Mouse (Mus musculus) embryonic facial prominence, embryonic 13.5 days (tissue): ENCODE data around the gene Ccdc65. TPM values are rescaled to one million over a fixed set of nuclear protein-coding genes. Genes with fewer than 3 reads are reported as not detected.

Experiments used
- ATAC-seq: fragments of 200-750 bp; cut with Nextera tagmentation; 2 replicates; pipeline ENCODE4 v1.8.0; 2017; ENCODE audit warnings: low read depth; ENCODE audit not compliant: insufficient number of reproducible peaks, insufficient read depth, low FRiP score, low TSS enrichment
- H3K27ac ChIP-seq: fragments of 300-500 bp; sonication (generic); 2 replicates; pipeline ENCODE4 v1.5.1; 2015; ENCODE audit warnings: moderate library complexity, mild to moderate bottlenecking, inconsistent platforms
- H3K27me3 ChIP-seq: fragments of 300-500 bp; sonication (generic); 2 replicates; pipeline ENCODE4 v1.6.1; 2015; ENCODE audit warnings: mild to moderate bottlenecking, inconsistent platforms
- H3K36me3 ChIP-seq: fragments of 300-500 bp; sonication (generic); 2 replicates; pipeline ENCODE4 v1.6.1; 2015; ENCODE audit warnings: mild to moderate bottlenecking, inconsistent platforms
- H3K4me1 ChIP-seq: fragments of 300-500 bp; sonication (generic); 2 replicates; pipeline ENCODE4 v1.6.1; 2015; ENCODE audit warnings: inconsistent platforms
- H3K4me2 ChIP-seq: fragments of 300-500 bp; sonication (generic); 2 replicates; pipeline ENCODE4 v1.6.1; 2015; ENCODE audit warnings: moderate library complexity, mild to moderate bottlenecking, inconsistent platforms
- H3K4me3 ChIP-seq: fragments of 300-500 bp; sonication (generic); 2 replicates; pipeline ENCODE4 v1.5.1; 2015; ENCODE audit warnings: mild to moderate bottlenecking, inconsistent platforms
- H3K9ac ChIP-seq: fragments of 300-500 bp; sonication (generic); 2 replicates; pipeline ENCODE4 v1.6.1; 2015; ENCODE audit warnings: mild to moderate bottlenecking, inconsistent platforms
- H3K9me3 ChIP-seq: fragments of 300-500 bp; sonication (generic); 2 replicates; pipeline ENCODE4 v1.6.1; 2016; ENCODE audit warnings: inconsistent platforms
- WGBS: fragments of 180-500 bp; shearing (Covaris S2); methylation state at CpG from one replicate; pipeline ENCODE4 v1.1.7; 2015; ENCODE audit warnings: mixed read lengths; 5-methylcytosine and 5-hydroxymethylcytosine counted together
- polyA plus RNA-seq: library from polyadenylated mRNA; unstranded; fragments of >200 nt; fragmentation: Nextera tagmentation; extraction: Ambion mirVana; gene quantifications from 2 replicates; pipeline ENCODE4 v1.2.1, GENCODE M21; 2015

Gene Ccdc65
- polyA plus RNA-seq, 1 experiment from 2014 or later = 1.3 TPM

GRCm38 (mm10) chr15:98696216-98696615, 11.8 kb upstream of the Ccdc65 start:
- H3K9ac ChIP-seq = no peak overlapping the region
- peaks cover 20% of the 10 kb centered on the region for H3K4me1 ChIP-seq
- no peaks in the 10 kb centered on the region for H3K9me3 ChIP-seq
- H3K36me3 ChIP-seq = no peaks in the 10 kb centered on the region
- H3K4me3 ChIP-seq = no peak overlapping the region
- 53% methylated on average over 8 of the region's 8 CpGs for WGBS
- H3K27ac ChIP-seq = no peak overlapping the region
- ATAC-seq = no peak
- no peak overlapping the region for H3K4me2 ChIP-seq
- H3K27me3 ChIP-seq = peaks cover 27% of the 10 kb centered on the region

DNA sequence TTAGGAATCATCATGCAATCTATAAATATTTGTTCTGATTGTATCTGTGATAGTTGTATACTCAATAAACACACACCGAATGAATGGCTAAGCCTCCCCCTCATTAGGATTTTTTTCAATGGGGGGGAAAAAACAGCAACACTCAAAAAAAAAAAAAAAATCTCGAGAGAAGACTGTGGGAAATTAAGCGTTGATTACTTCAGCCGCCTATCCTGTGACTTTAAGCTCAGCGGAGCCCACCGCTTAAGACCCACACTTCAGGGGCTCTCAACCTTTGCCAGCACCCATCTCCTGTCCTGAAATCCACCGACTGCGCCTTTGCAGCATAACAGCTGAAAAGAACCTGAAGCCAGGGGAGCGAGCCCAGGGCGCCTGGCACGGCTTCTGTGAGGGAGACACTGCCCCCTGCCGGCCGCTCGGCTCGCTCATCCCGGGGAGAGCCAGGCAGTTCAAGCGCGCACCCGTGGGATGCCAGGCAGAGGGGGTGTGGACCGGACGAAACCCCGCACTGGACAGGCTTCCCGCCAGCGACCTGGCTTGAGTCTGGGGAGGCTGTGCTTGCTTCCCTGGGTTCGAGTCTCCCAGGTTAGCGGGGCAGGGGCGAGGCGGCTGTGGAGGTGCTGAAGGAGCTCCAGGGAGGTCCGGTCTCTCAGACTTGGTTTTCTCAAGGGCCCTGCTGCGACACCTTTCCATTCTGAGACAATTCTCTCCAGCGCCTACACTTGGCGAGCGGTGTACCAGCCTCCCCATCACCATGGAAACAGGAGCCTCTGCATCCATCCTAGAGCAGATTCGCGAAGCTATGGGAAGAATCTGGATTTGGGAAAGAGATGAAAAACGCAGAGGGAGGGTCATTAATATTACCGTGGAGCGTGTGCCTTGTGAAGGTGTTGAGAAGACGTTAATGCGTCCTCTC, 8.6 kb upstream of the Ccdc65 start:
- Histone ChIP-seq H3K4me2 (peak overlapping the region; percentile 63), H3K9ac (peak overlapping the region; percentile 41; the same call in 1 of the 2 replicates), H3K4me1 (peaks cover 7% of the 10 kb centered on the region), H3K4me3 (peak overlapping the region; percentile 36), H3K27me3 (peaks cover 53% of the 10 kb centered on the region), H3K9me3 (no peaks in the 10 kb centered on the region), H3K27ac (no peak overlapping the region), H3K36me3 (no peaks in the 10 kb centered on the region)
- peak; percentile 62; the same call in 1 of the 2 replicates for ATAC-seq
- 6% methylated on average over 40 of the region's 40 CpGs for WGBS

DNA sequence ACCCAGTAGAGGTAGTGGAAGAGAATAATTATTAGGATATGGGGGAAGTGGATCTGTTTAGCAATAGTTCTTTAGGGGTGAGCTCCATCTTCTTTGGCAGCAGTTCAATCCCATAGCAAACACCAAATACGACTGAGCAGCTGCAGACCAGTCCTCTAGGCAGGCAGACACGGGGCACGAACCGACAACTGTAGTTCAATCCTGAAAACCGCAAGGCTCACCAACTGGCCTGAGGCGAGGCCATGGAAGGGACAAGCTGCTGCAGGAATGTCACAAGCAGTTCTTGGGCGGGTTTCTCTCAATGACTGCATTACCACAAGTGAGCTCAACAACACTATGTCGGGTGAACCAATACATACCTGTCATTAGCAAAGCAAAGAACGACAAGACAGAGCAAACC, 3.7 kb upstream of the Ccdc65 start:
- no peak for ATAC-seq
- 54% methylated on average over 9 of the region's 9 CpGs for WGBS
- Histone ChIP-seq H3K27ac (no peak overlapping the region), H3K9me3 (no peaks in the 10 kb centered on the region), H3K9ac (no peak overlapping the region), H3K27me3 (peaks cover 56% of the 10 kb centered on the region), H3K4me1 (peaks cover 11% of the 10 kb centered on the region), H3K4me2 (no peak overlapping the region), H3K4me3 (no peak overlapping the region), H3K36me3 (no peaks in the 10 kb centered on the region)

DNA sequence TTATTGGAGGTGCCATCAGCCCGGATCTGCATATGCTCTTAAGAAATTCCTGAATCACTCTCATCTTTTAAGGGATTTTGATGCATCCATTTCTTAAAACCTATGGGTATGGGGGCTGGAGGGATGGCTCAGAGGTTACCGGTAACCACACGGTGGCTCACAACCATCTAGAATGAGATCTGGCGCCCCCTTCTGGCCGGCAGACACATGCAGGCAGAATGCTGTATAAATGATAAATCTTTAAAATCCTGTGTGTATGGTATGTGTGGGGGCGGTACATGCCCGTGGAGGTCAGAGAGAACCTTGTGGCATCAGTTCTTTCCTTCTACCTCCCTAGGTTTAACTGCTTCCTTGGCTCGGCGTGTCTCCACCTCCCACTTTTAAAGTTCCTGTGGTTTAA, 2.4 kb downstream of the Ccdc65 start:
- Histone ChIP-seq H3K9ac (no peak overlapping the region), H3K4me2 (no peak overlapping the region), H3K27ac (no peak overlapping the region), H3K36me3 (no peaks in the 10 kb centered on the region), H3K4me1 (0 out of 2 replicates have a peak, but pooled peaks cover 5% of the 10 kb centered on the region), H3K4me3 (no peak overlapping the region), H3K27me3 (peaks cover 5% of the 10 kb centered on the region), H3K9me3 (no peaks in the 10 kb centered on the region)
- ATAC-seq = no peak
- WGBS = 14% methylated on average over 9 of the region's 9 CpGs

GRCm38 (mm10) chr15:98714230-98714652, 6.2 kb downstream of the Ccdc65 start:
- Histone ChIP-seq H3K27me3 (peaks cover 3% of the 10 kb centered on the region; the same call in 1 of the 2 replicates), H3K4me2 (no peak overlapping the region), H3K4me1 (no peaks in the 10 kb centered on the region), H3K9me3 (no peaks in the 10 kb centered on the region), H3K9ac (no peak overlapping the region), H3K4me3 (no peak overlapping the region), H3K36me3 (no peaks in the 10 kb centered on the region), H3K27ac (no peak overlapping the region)
- ATAC-seq = no peak
- WGBS = 71% methylated on average over 5 of the region's 5 CpGs

DNA sequence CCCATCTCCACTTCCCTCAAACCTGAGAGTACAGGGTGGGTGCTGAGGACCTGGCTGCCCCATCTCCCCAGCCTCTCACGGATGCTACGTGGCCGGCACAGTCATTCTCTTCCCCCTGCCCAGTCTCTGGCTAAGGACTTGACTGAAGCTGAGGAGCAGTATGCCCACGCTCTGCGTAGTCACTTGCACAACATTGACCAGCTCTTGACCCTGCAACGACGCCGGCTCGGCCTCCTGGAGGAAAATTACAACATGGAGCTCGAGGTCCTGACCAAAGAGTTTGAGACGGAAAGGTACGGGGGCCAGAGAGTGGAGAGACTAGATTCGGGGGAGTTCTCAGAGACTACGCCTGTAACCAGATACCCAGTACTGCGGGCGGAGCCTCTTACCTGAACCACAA, 9.3 kb downstream of the Ccdc65 start:
- WGBS = 60% methylated on average over 16 of the region's 16 CpGs
- Histone ChIP-seq H3K4me2 (no peak overlapping the region), H3K9me3 (no peaks in the 10 kb centered on the region), H3K4me1 (peaks cover 2% of the 10 kb centered on the region), H3K4me3 (no peak overlapping the region), H3K27ac (no peak overlapping the region), H3K9ac (no peak overlapping the region), H3K36me3 (no peaks in the 10 kb centered on the region), H3K27me3 (no peaks in the 10 kb centered on the region)
- ATAC-seq = no peak

GRCm38 (mm10) chr15:98722191-98722590, 14.2 kb downstream of the Ccdc65 start:
- H3K4me2 ChIP-seq = no peak overlapping the region
- no peak overlapping the region for H3K9ac ChIP-seq
- H3K36me3 ChIP-seq = no peaks in the 10 kb centered on the region
- ATAC-seq = no peak
- H3K27me3 ChIP-seq = no peaks in the 10 kb centered on the region
- WGBS = 82% methylated on average over 8 of the region's 8 CpGs
- no peak overlapping the region for H3K4me3 ChIP-seq
- H3K9me3 ChIP-seq = no peaks in the 10 kb centered on the region
- H3K4me1 ChIP-seq = peaks cover 41% of the 10 kb centered on the region
- no peak overlapping the region for H3K27ac ChIP-seq

- H3K9ac ChIP-seq = no peak overlapping the region
- H3K36me3 ChIP-seq = no peaks in the 10 kb centered on the region
- H3K27ac ChIP-seq = no peak overlapping the region; the same call in 1 of the 2 replicates
- 63% methylated on average over 14 of the region's 14 CpGs for WGBS
- no peak overlapping the region for H3K4me3 ChIP-seq
- no peaks in the 10 kb centered on the region for H3K27me3 ChIP-seq
- H3K9me3 ChIP-seq = no peaks in the 10 kb centered on the region
- H3K4me1 ChIP-seq = peaks cover 42% of the 10 kb centered on the region
- peak overlapping the region; percentile 24 for H3K4me2 ChIP-seq
- no peak for ATAC-seq
These were observed 14.8 kb downstream of the Ccdc65 start for GRCm38 (mm10) chr15:98722854-98723253.

- Histone ChIP-seq H3K9me3 (no peaks in the 10 kb centered on the region), H3K36me3 (no peaks in the 10 kb centered on the region), H3K9ac (0 out of 2 replicates have a peak overlapping the region, but pooled peaks have one; percentile 44), H3K4me2 (peak overlapping the region; percentile 44), H3K4me3 (no peak overlapping the region), H3K27me3 (peaks cover 5% of the 10 kb centered on the region; the same call in 1 of the 2 replicates), H3K4me1 (peaks cover 46% of the 10 kb centered on the region), H3K27ac (no peak overlapping the region)
- 29% methylated on average over 19 of the region's 19 CpGs for WGBS
- no peak for ATAC-seq
These were observed 16.4 kb downstream of the Ccdc65 start for GRCm38 (mm10) chr15:98724441-98724840.

- no peaks in the 10 kb centered on the region for H3K9me3 ChIP-seq
- peak overlapping the region; percentile 94 for H3K4me2 ChIP-seq
- no peak overlapping the region for H3K27ac ChIP-seq
- WGBS = 75% methylated on average over 4 of the region's 4 CpGs
- H3K4me1 ChIP-seq = peaks cover 46% of the 10 kb centered on the region
- peaks cover 5% of the 10 kb centered on the region; the same call in 1 of the 2 replicates for H3K27me3 ChIP-seq
- ATAC-seq = no peak
- peak overlapping the region; percentile 63; the same call in 1 of the 2 replicates for H3K4me3 ChIP-seq
- peak overlapping the region; percentile 75; the same call in 1 of the 2 replicates for H3K9ac ChIP-seq
- no peaks in the 10 kb centered on the region for H3K36me3 ChIP-seq
These were observed 18.1 kb downstream of the Ccdc65 start for GRCm38 (mm10) chr15:98726079-98726478.

DNA sequence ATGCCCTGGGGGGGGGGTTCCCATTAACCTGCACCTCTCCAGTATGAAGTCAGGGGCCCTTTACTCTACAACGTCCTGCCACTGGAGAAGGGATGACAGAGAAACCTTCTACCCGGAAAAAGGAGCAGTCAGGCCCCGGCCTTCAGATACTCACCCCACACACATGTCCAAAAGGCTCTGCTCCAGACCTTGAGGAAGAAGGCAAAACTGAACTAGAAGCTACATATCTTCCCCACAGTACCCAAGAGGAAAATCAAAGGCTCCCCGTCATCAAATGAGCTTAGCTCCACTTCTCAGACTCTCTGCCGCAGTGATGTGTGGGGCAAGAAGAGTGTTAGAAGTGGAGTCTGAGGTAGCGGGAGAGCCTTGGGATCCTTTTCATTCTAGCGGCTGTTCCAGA, 18.7 kb downstream of the Ccdc65 start:
- peaks cover 46% of the 10 kb centered on the region for H3K4me1 ChIP-seq
- H3K27ac ChIP-seq = no peak overlapping the region
- no peak for ATAC-seq
- WGBS = 27% methylated on average over 7 of the region's 7 CpGs
- H3K36me3 ChIP-seq = no peaks in the 10 kb centered on the region
- H3K4me3 ChIP-seq = peak overlapping the region; percentile 63
- no peaks in the 10 kb centered on the region for H3K9me3 ChIP-seq
- H3K9ac ChIP-seq = peak overlapping the region; percentile 75
- peaks cover 5% of the 10 kb centered on the region; the same call in 1 of the 2 replicates for H3K27me3 ChIP-seq
- H3K4me2 ChIP-seq = peak overlapping the region; percentile 94
